Comparison of ENCODE assay signal across 21 mouse cellular contexts in genomic region chr12:39036466-39037037, GRCm38 (mm10).
A peak's percentile ranks its signal among the peaks of the same experiment; 100 is the strongest.
DNase-seq lines count a peak whose midpoint lies in the region; ATAC-seq and TF ChIP-seq lines count a peak whose summit lies in the region.
"Had no signal": no experiment of that assay in that cellular context is flagged by ENCODE, and none has a peak within 500 bp of the region (broad histone marks: within the 10 kb centered on the region; RNA-seq: fewer than 3 reads in every experiment).

No protein-coding gene starts in this region.

- H3K4me2 ChIP-seq in forebrain, embryonic 15.5 days (replicated peaks) = no peak overlapping the region
- no peak overlapping the region for H3K4me2 ChIP-seq in forebrain, postnatal 0 days (ENCODE audit: low read depth)
- H3K4me2 ChIP-seq: heart, embryonic 11.5 days; heart, embryonic 15.5 days; hindbrain, embryonic 13.5 days; kidney, embryonic 15.5 days had no signal

- WGBS in forebrain, embryonic 15.5 days = 69% methylated on average over 2 of the region's 2 CpGs
- WGBS in forebrain, postnatal 0 days = 71% methylated on average over 2 of the region's 2 CpGs

- no peak overlapping the region for H3K27ac ChIP-seq in forebrain, embryonic 15.5 days (replicated peaks)
- H3K27ac ChIP-seq in forebrain, postnatal 0 days (ENCODE audit: low read depth, low read length) = no peak overlapping the region
- H3K27ac ChIP-seq: embryonic facial prominence, embryonic 10.5 days; heart, adult 2 months; heart, embryonic 15.5 days; hindbrain, embryonic 13.5 days; kidney, embryonic 15.5 days had no signal

- no peaks in the 10 kb centered on the region for H3K27me3 ChIP-seq in forebrain, embryonic 15.5 days
- H3K27me3 ChIP-seq in forebrain, postnatal 0 days (ENCODE audit: insufficient read depth, low read length) = no peaks in the 10 kb centered on the region
- H3K27me3 ChIP-seq: heart, embryonic 15.5 days; hindbrain, embryonic 13.5 days; kidney, embryonic 15.5 days had no signal

- H3K4me1 ChIP-seq in forebrain, embryonic 15.5 days = no peaks in the 10 kb centered on the region
- H3K4me1 ChIP-seq in forebrain, postnatal 0 days (ENCODE audit: insufficient read depth) = no peaks in the 10 kb centered on the region
- H3K4me1 ChIP-seq: embryonic facial prominence, embryonic 10.5 days; heart, embryonic 15.5 days; hindbrain, embryonic 13.5 days; kidney, embryonic 15.5 days had no signal

- ATAC-seq in forebrain, embryonic 15.5 days (replicated peaks) = peak; percentile 66
- no peak for ATAC-seq in forebrain, postnatal 0 days
- ATAC-seq: CD4-positive, CD25-positive, alpha-beta regulatory T cell, adult 4 months; intestine, embryonic 16.5 days had no signal

- H3K4me3 ChIP-seq in forebrain, embryonic 15.5 days = no peak overlapping the region
- no peak overlapping the region for H3K4me3 ChIP-seq in forebrain, postnatal 0 days (ENCODE audit: low read depth, low read length)
- H3K4me3 ChIP-seq: embryonic facial prominence, embryonic 10.5 days; heart, adult 2 months; heart, embryonic 15.5 days; hindbrain, embryonic 13.5 days; kidney, embryonic 15.5 days had no signal

- no peak for TF ChIP-seq CTCF in forebrain, postnatal 0 days (IDR thresholded peaks at IDR 0.05; ENCODE audit: low read depth)
- TF ChIP-seq CTCF in brain, embryonic 14.5 days (IDR thresholded peaks at IDR 0.05; ENCODE audit: borderline replicate concordance, extremely low read depth, insufficient read depth, insufficient read length) = no peak

- DNase-seq in cerebellum, postnatal 14 days = peak; percentile 38 to 59
- DNase-seq in cerebellum, postnatal 4 days (ENCODE audit: low spot score in 2 of 2) = no peak
- DNase-seq in forebrain, postnatal 0 days = no peak
- DNase-seq in brain, adult 2 months (ENCODE audit: low read depth, low spot score) = peak; percentile 69
- peak; percentile 87 for DNase-seq in brain, embryonic 14.5 days (ENCODE audit: low read depth)
- DNase-seq: adrenal gland, adult 8-10 months; adrenal gland, postnatal 36 days; cerebellum, adult 18-20 months; gastrocnemius, postnatal 14 days; heart, adult 2 months; heart, postnatal 14 days; kidney, adult 2 months had no signal

- no peak for TF ChIP-seq POLR2A in brain, embryonic 14.5 days (IDR thresholded peaks at IDR 0.05; ENCODE audit: borderline replicate concordance, extremely low read depth, insufficient read depth, insufficient read length, poor library complexity, severe bottlenecking)

- no peak overlapping the region for H3K9ac ChIP-seq in forebrain, embryonic 15.5 days (replicated peaks)
- H3K9ac ChIP-seq in forebrain, postnatal 0 days = no peak overlapping the region
- H3K9ac ChIP-seq: heart, embryonic 15.5 days; hindbrain, embryonic 13.5 days; kidney, embryonic 15.5 days had no signal

- H3K36me3 ChIP-seq in forebrain, embryonic 15.5 days = no peaks in the 10 kb centered on the region
- no peaks in the 10 kb centered on the region for H3K36me3 ChIP-seq in forebrain, postnatal 0 days (ENCODE audit: insufficient read depth)
- H3K36me3 ChIP-seq: embryonic facial prominence, embryonic 10.5 days; G1E; heart, embryonic 15.5 days; hindbrain, embryonic 13.5 days; kidney, embryonic 15.5 days had no signal

- no peaks in the 10 kb centered on the region for H3K9me3 ChIP-seq in forebrain, embryonic 15.5 days
- no peaks in the 10 kb centered on the region for H3K9me3 ChIP-seq in forebrain, postnatal 0 days (ENCODE audit: low read length)
- H3K9me3 ChIP-seq: embryonic facial prominence, embryonic 10.5 days; heart, embryonic 15.5 days; hindbrain, embryonic 13.5 days; kidney, embryonic 15.5 days had no signal

Comparison
In these comparisons a context has a peak if more than half of its experiments do, and no peak if none do; other contexts are left out.
1. DNase-seq: peak in cerebellum, postnatal 14 days (2 of 2), brain, adult 2 months (single experiment) and brain, embryonic 14.5 days (single experiment); none in cerebellum, postnatal 4 days (0 of 2) and forebrain, postnatal 0 days (single experiment).